Mouse (Mus musculus): ENCODE results near the gene Tll2.

DNA sequence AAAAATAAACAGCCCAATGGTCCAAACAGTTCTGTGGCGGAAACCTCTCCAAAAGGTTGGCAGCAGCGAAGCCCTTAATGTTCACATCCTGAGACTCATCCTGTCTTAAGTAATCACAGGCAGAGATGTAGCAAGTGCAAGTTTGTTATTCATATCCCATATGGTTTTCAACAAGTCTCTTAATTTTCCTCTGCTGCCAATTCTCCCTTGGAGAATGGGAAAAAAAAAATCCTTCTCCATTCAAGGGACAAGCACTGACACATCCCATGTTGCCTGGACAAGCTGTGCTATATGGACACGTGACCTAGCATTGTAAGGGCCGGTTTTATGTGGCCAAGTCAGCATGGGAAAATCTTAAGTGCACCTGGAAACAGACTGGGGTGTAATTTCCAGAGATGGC, 54.2 kb downstream of the Tll2 start:
- no peak for TF ChIP-seq POLR2A (IDR thresholded peaks at IDR 0.05; ENCODE audit: borderline replicate concordance, extremely low read depth, insufficient read depth, insufficient read length, poor library complexity, severe bottlenecking)
- no peak for TF ChIP-seq CTCF (IDR thresholded peaks at IDR 0.05; ENCODE audit: borderline replicate concordance, extremely low read depth, insufficient read depth, insufficient read length)
